8 mouse cellular contexts compared by ENCODE assay signal in genomic region chr11:97702393-97702745, GRCm38 (mm10). TPM values are rescaled to one million over a fixed set of nuclear protein-coding genes. Genes with fewer than 3 reads are reported as not detected.
A peak's percentile ranks its signal among the peaks of the same experiment; 100 is the strongest.
DNase-seq lines count a peak whose midpoint lies in the region; ATAC-seq lines count a peak whose summit lies in the region.

No protein-coding gene starts in this region.

- peaks cover 24% of the 10 kb centered on the region for H3K36me3 ChIP-seq in erythroblast, embryonic 14.5 days (ENCODE audit: control insufficient read depth)
- H3K36me3 ChIP-seq in heart, embryonic 14.5 days (ENCODE audit: control insufficient read depth, insufficient read depth, low read length), result peaks cover 25% of the 10 kb centered on the region
- H3K36me3 ChIP-seq in liver, embryonic 15.5 days (replicated peaks), result peaks cover 23% of the 10 kb centered on the region
- peaks cover 7% of the 10 kb centered on the region for H3K36me3 ChIP-seq in neural tube, embryonic 11.5 days (ENCODE audit: control insufficient read depth, insufficient read depth, low read length)
- peaks cover 7% of the 10 kb centered on the region; the same call in 1 of the 2 replicates for H3K36me3 ChIP-seq in stomach, embryonic 16.5 days (ENCODE audit: control insufficient read depth, insufficient read depth, low read length)

- peak overlapping the region; percentile 73 for H3K9ac ChIP-seq in heart, embryonic 14.5 days (ENCODE audit: low read length)
- peak overlapping the region; percentile 60 for H3K9ac ChIP-seq in liver, embryonic 15.5 days
- H3K9ac ChIP-seq in neural tube, embryonic 11.5 days (ENCODE audit: low read length), result peak overlapping the region; percentile 66
- H3K9ac ChIP-seq in stomach, embryonic 16.5 days (ENCODE audit: low read length), result peak overlapping the region; percentile 67

- H3K4me2 ChIP-seq in heart, embryonic 14.5 days (ENCODE audit: low read length), result peak overlapping the region; percentile 89
- peak overlapping the region; percentile 92 for H3K4me2 ChIP-seq in liver, embryonic 15.5 days
- H3K4me2 ChIP-seq in neural tube, embryonic 11.5 days (ENCODE audit: low read depth), result peak overlapping the region; percentile 93
- H3K4me2 ChIP-seq in stomach, embryonic 16.5 days (ENCODE audit: low read depth, low read length), result peak overlapping the region; percentile 59

- peak; percentile 92 for DNase-seq in CD4-positive helper T cell, adult 2 months (ENCODE audit: low read depth, low spot score)
- peak; percentile 95 for DNase-seq in brain, adult 2 months (ENCODE audit: low read depth, low spot score)
- DNase-seq in kidney, postnatal 14 days, result peak; percentile 91
- peak; percentile 89 for DNase-seq in neural tube, embryonic 11.5 days (ENCODE audit: low spot score)

- peak overlapping the region; percentile 46 to 77 for H3K27ac ChIP-seq in heart, embryonic 14.5 days (replicated peaks in 1 of 2; ENCODE audit: control insufficient read depth in 1 of 2, insufficient read depth in 1 of 2, low read depth in 2 of 2, low read length in 2 of 2)
- H3K27ac ChIP-seq in liver, embryonic 15.5 days (replicated peaks), result peak overlapping the region; percentile 77
- H3K27ac ChIP-seq in neural tube, embryonic 11.5 days (ENCODE audit: low read depth, low read length), result peak overlapping the region; percentile 79
- H3K27ac ChIP-seq in stomach, embryonic 16.5 days (ENCODE audit: low read length), result peak overlapping the region; percentile 85

- peaks cover 57% of the 10 kb centered on the region for H3K27me3 ChIP-seq in erythroblast, embryonic 14.5 days (ENCODE audit: control insufficient read depth)
- no peaks in the 10 kb centered on the region for H3K27me3 ChIP-seq in heart, embryonic 14.5 days (ENCODE audit: control insufficient read depth, insufficient read depth, low read length)
- peaks cover 55% of the 10 kb centered on the region for H3K27me3 ChIP-seq in liver, embryonic 15.5 days
- no peaks in the 10 kb centered on the region for H3K27me3 ChIP-seq in neural tube, embryonic 11.5 days (ENCODE audit: control insufficient read depth, insufficient read depth, low read length)
- H3K27me3 ChIP-seq in stomach, embryonic 16.5 days (ENCODE audit: control insufficient read depth, insufficient read depth, low read length), result no peaks in the 10 kb centered on the region

- ATAC-seq in heart, embryonic 14.5 days (ENCODE audit: insufficient number of reproducible peaks, insufficient read depth, low FRiP score, low read depth), result no peak
- no peak for ATAC-seq in liver, embryonic 15.5 days (ENCODE audit: insufficient read depth)
- no peak for ATAC-seq in neural tube, embryonic 11.5 days (ENCODE audit: insufficient read depth, low FRiP score, low TSS enrichment)
- no peak for ATAC-seq in stomach, embryonic 16.5 days (ENCODE audit: insufficient read depth, low FRiP score)

- peak overlapping the region; percentile 78 for H3K4me3 ChIP-seq in erythroblast, embryonic 14.5 days (replicated peaks)
- H3K4me3 ChIP-seq in heart, embryonic 14.5 days (ENCODE audit: control insufficient read depth in 1 of 2, insufficient read depth in 1 of 2, low read depth in 1 of 2, low read length in 2 of 2), result peak overlapping the region; percentile 65 to 70
- peak overlapping the region; percentile 91 for H3K4me3 ChIP-seq in liver, embryonic 15.5 days (replicated peaks)
- H3K4me3 ChIP-seq in neural tube, embryonic 11.5 days (ENCODE audit: low read depth, low read length), result peak overlapping the region; percentile 83
- H3K4me3 ChIP-seq in stomach, embryonic 16.5 days (replicated peaks; ENCODE audit: low read length), result peak overlapping the region; percentile 63

- under 1% methylated on average over 24 of the region's 24 CpGs for WGBS in heart, embryonic 14.5 days
- WGBS in liver, embryonic 15.5 days (ENCODE audit: insufficient replicate concordance), result under 1% methylated on average over 24 of the region's 24 CpGs
- WGBS in neural tube, embryonic 11.5 days, result under 1% methylated on average over 24 of the region's 24 CpGs
- under 1% methylated on average over 24 of the region's 24 CpGs for WGBS in stomach, embryonic 16.5 days

- peaks cover 7% of the 10 kb centered on the region; the same call in 1 of the 2 replicates for H3K9me3 ChIP-seq in erythroblast, embryonic 14.5 days (ENCODE audit: control insufficient read depth, low read length)
- no peaks in the 10 kb centered on the region for H3K9me3 ChIP-seq in heart, embryonic 14.5 days (ENCODE audit: control insufficient read depth, low read length)
- H3K9me3 ChIP-seq in liver, embryonic 15.5 days (replicated peaks), result no peaks in the 10 kb centered on the region
- H3K9me3 ChIP-seq in neural tube, embryonic 11.5 days (ENCODE audit: control insufficient read depth, low read length), result no peaks in the 10 kb centered on the region
- no peaks in the 10 kb centered on the region for H3K9me3 ChIP-seq in stomach, embryonic 16.5 days (replicated peaks; ENCODE audit: control insufficient read depth, low read length)

- H3K4me1 ChIP-seq in erythroblast, embryonic 14.5 days (ENCODE audit: control insufficient read depth), result peaks cover 70% of the 10 kb centered on the region
- peaks cover 14 to 32% of the 10 kb centered on the region in 2 experiments for H3K4me1 ChIP-seq in heart, embryonic 14.5 days (ENCODE audit: control insufficient read depth in 2 of 2, insufficient read depth in 2 of 2, low read length in 2 of 2)
- peaks cover 69% of the 10 kb centered on the region for H3K4me1 ChIP-seq in liver, embryonic 15.5 days (replicated peaks)
- H3K4me1 ChIP-seq in neural tube, embryonic 11.5 days (ENCODE audit: control insufficient read depth, insufficient read depth, low read length), result peaks cover 35% of the 10 kb centered on the region
- H3K4me1 ChIP-seq in stomach, embryonic 16.5 days (ENCODE audit: control insufficient read depth, insufficient read depth, low read length), result peaks cover 31% of the 10 kb centered on the region

RNA-seq across cellular contexts. Expression of gene Psmb3, which starts 0.8 kb away (rescaled TPM):
- 2.3 and 8.3 TPM in 2 replicates for polyA plus RNA-seq in erythroblast, embryonic 14.5 days (2012)
- 430 and 441 TPM in 2 replicates for polyA plus RNA-seq in heart, embryonic 14.5 days (2014; fragmentation: Nextera tagmentation; extraction: Ambion mirVana)
- polyA plus RNA-seq in liver, embryonic 15.5 days (2015; fragmentation: Nextera tagmentation; extraction: Ambion mirVana), result 236 and 247 TPM in 2 replicates
- 545 and 553 TPM in 2 replicates for polyA plus RNA-seq in neural tube, embryonic 11.5 days (2014; fragmentation: Nextera tagmentation; extraction: Ambion mirVana)
- 363 and 373 TPM in 2 replicates for polyA plus RNA-seq in stomach, embryonic 16.5 days (2015; fragmentation: Nextera tagmentation; extraction: Ambion mirVana)

RNA-seq across cellular contexts. Expression of gene Pcgf2, which starts 2.1 kb away (rescaled TPM):
- polyA plus RNA-seq in erythroblast, embryonic 14.5 days (2012), result 0.10 and 0.35 TPM in 2 replicates
- 12.5 and 14.5 TPM in 2 replicates for polyA plus RNA-seq in heart, embryonic 14.5 days (2014; fragmentation: Nextera tagmentation; extraction: Ambion mirVana)
- 1.4 and 2.7 TPM in 2 replicates for polyA plus RNA-seq in liver, embryonic 15.5 days (2015; fragmentation: Nextera tagmentation; extraction: Ambion mirVana)
- 17.5 and 17.8 TPM in 2 replicates for polyA plus RNA-seq in neural tube, embryonic 11.5 days (2014; fragmentation: Nextera tagmentation; extraction: Ambion mirVana)
- polyA plus RNA-seq in stomach, embryonic 16.5 days (2015; fragmentation: Nextera tagmentation; extraction: Ambion mirVana), result 8.9 and 9.4 TPM in 2 replicates

RNA-seq across cellular contexts. Expression of gene Cisd3, which starts 16.7 kb away (rescaled TPM):
- not detected in 2 replicates for polyA plus RNA-seq in erythroblast, embryonic 14.5 days (2012)
- 52.6 and 63.2 TPM in 2 replicates for polyA plus RNA-seq in heart, embryonic 14.5 days (2014; fragmentation: Nextera tagmentation; extraction: Ambion mirVana)
- polyA plus RNA-seq in liver, embryonic 15.5 days (2015; fragmentation: Nextera tagmentation; extraction: Ambion mirVana), result 11.4 and 12.3 TPM in 2 replicates
- polyA plus RNA-seq in neural tube, embryonic 11.5 days (2014; fragmentation: Nextera tagmentation; extraction: Ambion mirVana), result 20.2 and 21.1 TPM in 2 replicates
- 34.2 and 35.1 TPM in 2 replicates for polyA plus RNA-seq in stomach, embryonic 16.5 days (2015; fragmentation: Nextera tagmentation; extraction: Ambion mirVana)

RNA-seq across cellular contexts. Expression of gene Mllt6, which starts 39.2 kb away (rescaled TPM):
- polyA plus RNA-seq in erythroblast, embryonic 14.5 days (2012), result 0.05 and 0.07 TPM in 2 replicates
- 3.2 and 3.3 TPM in 2 replicates for polyA plus RNA-seq in heart, embryonic 14.5 days (2014; fragmentation: Nextera tagmentation; extraction: Ambion mirVana)
- polyA plus RNA-seq in liver, embryonic 15.5 days (2015; fragmentation: Nextera tagmentation; extraction: Ambion mirVana), result 0.16 and 0.20 TPM in 2 replicates
- polyA plus RNA-seq in neural tube, embryonic 11.5 days (2014; fragmentation: Nextera tagmentation; extraction: Ambion mirVana), result 3.9 and 4.5 TPM in 2 replicates
- polyA plus RNA-seq in stomach, embryonic 16.5 days (2015; fragmentation: Nextera tagmentation; extraction: Ambion mirVana), result 1.9 and 2.5 TPM in 2 replicates

RNA-seq across cellular contexts. Expression of gene Pip4k2b, which starts 42.1 kb away (rescaled TPM):
- polyA plus RNA-seq in erythroblast, embryonic 14.5 days (2012), result 0.17 and 0.28 TPM in 2 replicates
- polyA plus RNA-seq in heart, embryonic 14.5 days (2014; fragmentation: Nextera tagmentation; extraction: Ambion mirVana), result 0.80 and 1.1 TPM in 2 replicates
- polyA plus RNA-seq in liver, embryonic 15.5 days (2015; fragmentation: Nextera tagmentation; extraction: Ambion mirVana), result 0.48 and 0.54 TPM in 2 replicates
- 2.0 and 2.8 TPM in 2 replicates for polyA plus RNA-seq in neural tube, embryonic 11.5 days (2014; fragmentation: Nextera tagmentation; extraction: Ambion mirVana)
- 1.2 and 1.4 TPM in 2 replicates for polyA plus RNA-seq in stomach, embryonic 16.5 days (2015; fragmentation: Nextera tagmentation; extraction: Ambion mirVana)

Comparison
In these comparisons a context has a peak if more than half of its experiments do, and no peak if none do; other contexts are left out.
1. RNA of gene Psmb3, which starts 0.8 kb away (polyA plus RNA-seq): 545 to 553 TPM in neural tube, embryonic 11.5 days, 430 to 441 TPM in heart, embryonic 14.5 days, 363 to 373 TPM in stomach, embryonic 16.5 days and 236 to 247 TPM in liver, embryonic 15.5 days; 2.3 to 8.3 TPM in erythroblast, embryonic 14.5 days; every median in the first group is over 10 times any median in the second.
2. RNA of gene Cisd3, which starts 16.7 kb away (polyA plus RNA-seq): 52.6 to 63.2 TPM in heart, embryonic 14.5 days, 34.2 to 35.1 TPM in stomach, embryonic 16.5 days, 20.2 to 21.1 TPM in neural tube, embryonic 11.5 days and 11.4 to 12.3 TPM in liver, embryonic 15.5 days; not detected in erythroblast, embryonic 14.5 days; every median in the first group is over 10 times any median in the second.
3. Peak in every context shown above with its lines, with median percentiles within 50 percentile points of each other: DNase-seq, H3K4me3 ChIP-seq, H3K27ac ChIP-seq, H3K4me2 ChIP-seq and H3K9ac ChIP-seq.